Mouse (Mus musculus): Measurements from ENCODE around the gene H2-Q6. TPM values are rescaled to one million over a fixed set of nuclear protein-coding genes. Genes with fewer than 3 reads are reported as not detected.
"Not testable (repeated sequence)": the region's sequence is repeated elsewhere in the genome, so short reads cannot be mapped to it uniquely, and the experiment has no call there.

The H2-Q6 gene
- total RNA-seq (2022), result 1 to 10 TPM; 3.8 to 8.0 (median 4.4) TPM

GRCm38 (mm10) chr17:35424624-35425416 is at the start of gene H2-Q6:
TSS of gene H2-Q6 (plus strand) at chr17:35424850.
- peak; percentile 63 for DNase-seq (ENCODE audit: low spot score)

DNA sequence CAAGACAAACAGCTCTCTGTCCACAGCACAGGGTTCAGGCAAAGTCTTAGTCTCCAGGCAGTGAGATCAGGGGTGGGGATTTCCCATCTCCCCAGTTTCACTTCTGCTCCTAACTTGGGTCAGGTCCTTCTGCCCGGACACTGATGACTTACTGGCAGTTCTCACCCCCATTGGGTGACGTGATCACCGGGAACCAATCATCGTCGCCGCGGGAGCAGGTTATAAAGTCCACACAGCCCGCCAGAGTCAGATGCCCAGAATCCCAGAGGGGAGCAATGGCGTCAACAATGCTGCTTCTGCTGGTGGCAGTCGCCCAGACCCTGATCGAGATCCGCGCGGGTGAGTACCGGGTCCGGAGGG is 45.3 kb upstream of the H2-Q6 start, which contains the start of gene H2-Q4:
Gene H2-Q4 (plus strand): TSS at position 249 of the 360 bp plus-strand sequence.
- peak; percentile 97 for DNase-seq (ENCODE audit: low spot score)

DNA sequence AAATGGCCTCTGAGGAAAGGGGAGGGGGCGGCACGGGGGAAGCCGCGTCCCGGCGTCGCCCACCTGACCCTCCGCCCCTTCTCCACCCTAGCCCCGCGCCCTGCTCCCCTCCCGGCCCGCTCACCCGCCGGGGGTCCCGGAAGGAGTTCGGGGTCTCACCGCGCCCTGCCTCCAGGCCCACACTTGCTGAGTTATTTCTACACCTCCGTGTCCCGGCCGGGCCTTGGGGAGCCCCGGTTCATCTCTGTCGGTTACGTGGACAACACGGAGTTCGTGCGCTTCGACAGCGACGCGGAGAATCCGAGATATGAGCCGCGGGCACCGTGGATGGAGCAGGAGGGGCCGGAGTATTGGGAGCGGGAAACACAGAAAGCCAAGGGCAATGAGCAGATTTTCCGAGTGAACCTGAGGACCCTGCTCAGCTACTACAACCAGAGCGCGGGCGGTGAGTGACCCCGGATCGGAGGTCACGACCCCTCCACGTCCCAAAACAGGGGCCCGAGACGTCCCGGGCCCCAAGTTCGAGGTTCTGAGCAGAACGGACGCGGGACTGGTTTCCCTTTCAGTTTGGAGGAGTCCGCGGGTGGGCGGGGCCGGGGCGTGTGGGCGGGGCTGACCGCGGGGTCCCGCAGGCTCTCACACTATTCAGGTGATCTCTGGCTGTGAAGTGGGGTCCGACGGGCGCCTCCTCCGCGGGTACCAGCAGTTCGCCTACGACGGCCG is 44.8 kb upstream of the H2-Q6 start:
- peak; percentile 26 for DNase-seq (ENCODE audit: low spot score)

- DNase-seq (ENCODE audit: low spot score), result not testable (repeated sequence)
Observed at GRCm38 (mm10) chr17:35389796-35390195, 34.9 kb upstream of the H2-Q6 start.

DNA sequence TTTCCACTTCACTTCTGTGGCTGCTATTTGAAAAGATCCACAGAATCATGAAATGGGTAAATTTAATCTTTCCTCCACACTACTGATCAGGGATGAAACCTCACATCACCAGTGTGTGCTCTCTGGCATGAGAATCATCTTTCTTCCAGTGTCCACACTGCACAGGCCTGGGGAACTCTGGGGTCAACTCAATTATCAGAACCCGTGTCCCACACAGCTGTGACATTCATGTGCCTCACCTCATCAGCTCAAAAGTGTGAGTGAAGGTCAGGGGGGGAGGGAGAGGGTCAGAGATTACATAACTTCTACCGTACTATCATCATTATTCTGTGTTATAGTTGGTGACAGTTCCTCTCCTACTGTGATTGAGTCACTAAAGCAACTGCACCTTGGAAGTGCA is 32.0 kb upstream of the H2-Q6 start:
- not testable (repeated sequence) for DNase-seq (ENCODE audit: low spot score)

DNA sequence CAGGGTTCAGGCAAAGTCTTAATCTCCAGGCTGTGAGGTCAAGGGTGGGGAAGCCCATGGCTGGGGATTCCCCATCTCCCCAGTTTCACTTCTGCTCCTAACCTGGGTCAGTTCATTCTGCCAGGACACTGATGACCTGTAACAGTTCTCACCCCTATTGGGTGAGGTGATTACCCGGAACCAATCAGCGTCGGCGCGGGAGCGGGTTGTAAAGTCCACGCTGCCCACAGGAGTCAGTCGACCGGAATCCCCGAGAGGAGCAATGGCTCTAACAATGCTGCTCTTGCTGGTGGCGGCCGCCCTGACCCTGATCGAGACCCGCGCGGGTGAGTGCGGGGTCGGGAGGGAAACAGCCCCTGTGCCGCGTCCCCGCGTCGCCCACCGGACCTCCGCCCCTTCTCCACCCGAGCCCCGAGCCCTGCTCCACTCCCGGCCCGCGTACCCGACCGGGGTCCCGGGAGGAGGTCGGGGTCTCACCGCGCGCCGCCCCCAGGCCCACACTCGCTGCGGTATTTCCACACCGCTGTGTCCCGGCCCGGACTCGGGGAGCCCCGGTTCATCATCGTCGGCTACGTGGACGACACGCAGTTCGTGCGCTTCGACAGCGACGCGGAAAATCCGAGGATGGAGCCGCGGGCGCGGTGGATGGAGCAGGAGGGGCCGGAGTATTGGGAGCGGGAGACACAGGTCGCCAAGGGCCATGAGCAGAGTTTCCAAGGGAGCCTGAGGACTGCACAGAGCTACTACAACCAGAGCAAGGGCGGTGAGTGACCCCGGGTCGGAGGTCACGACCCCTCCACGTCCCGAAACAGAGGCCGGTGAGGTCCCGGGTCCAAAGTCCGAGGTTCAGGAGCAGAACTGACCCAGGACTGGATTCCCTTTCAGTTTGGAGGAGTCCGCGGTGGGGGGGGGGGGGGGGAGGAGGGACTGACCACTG is 30.5 kb upstream of the H2-Q6 start:
- DNase-seq (ENCODE audit: low spot score), result peak; percentile 21

- not testable (repeated sequence) for DNase-seq (ENCODE audit: low spot score)
Observed at GRCm38 (mm10) chr17:35396956-35397355, 27.7 kb upstream of the H2-Q6 start.

GRCm38 (mm10) chr17:35413057-35413456 is 11.6 kb upstream of the H2-Q6 start:
- DNase-seq (ENCODE audit: low spot score), result not testable (repeated sequence)

GRCm38 (mm10) chr17:35415273-35416129 is 9.1 kb upstream of the H2-Q6 start:
- not testable (repeated sequence) for DNase-seq (ENCODE audit: low spot score)

- no peak for DNase-seq (ENCODE audit: low spot score)
Observed at GRCm38 (mm10) chr17:35418772-35419171, 5.9 kb upstream of the H2-Q6 start.

DNA sequence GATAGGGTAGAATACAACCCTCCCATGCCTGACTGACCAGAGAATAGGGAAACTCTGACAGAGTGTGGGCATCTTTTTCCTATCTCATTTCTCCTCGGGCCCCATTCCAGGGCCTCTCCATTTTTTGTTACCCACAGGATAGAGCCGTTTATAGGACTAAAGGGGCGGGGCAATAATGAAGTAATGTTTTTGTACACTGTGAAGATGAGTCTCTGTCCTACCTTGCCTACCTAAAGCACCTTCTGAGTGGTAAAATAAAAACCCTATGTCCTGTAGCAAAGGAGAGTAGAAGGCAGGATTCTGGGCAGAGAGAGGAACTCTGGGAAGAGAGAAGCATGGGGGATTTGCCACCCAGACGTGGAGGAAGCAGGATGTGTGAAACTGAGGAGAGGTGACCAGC is 5.1 kb upstream of the H2-Q6 start:
- DNase-seq (ENCODE audit: low spot score), result not testable (repeated sequence)

- not testable (repeated sequence) for DNase-seq (ENCODE audit: low spot score)
Observed at GRCm38 (mm10) chr17:35420206-35420810, 4.3 kb upstream of the H2-Q6 start.

- DNase-seq (ENCODE audit: low spot score), result not testable (repeated sequence)
Observed at GRCm38 (mm10) chr17:35421331-35421730, 3.3 kb upstream of the H2-Q6 start.

DNA sequence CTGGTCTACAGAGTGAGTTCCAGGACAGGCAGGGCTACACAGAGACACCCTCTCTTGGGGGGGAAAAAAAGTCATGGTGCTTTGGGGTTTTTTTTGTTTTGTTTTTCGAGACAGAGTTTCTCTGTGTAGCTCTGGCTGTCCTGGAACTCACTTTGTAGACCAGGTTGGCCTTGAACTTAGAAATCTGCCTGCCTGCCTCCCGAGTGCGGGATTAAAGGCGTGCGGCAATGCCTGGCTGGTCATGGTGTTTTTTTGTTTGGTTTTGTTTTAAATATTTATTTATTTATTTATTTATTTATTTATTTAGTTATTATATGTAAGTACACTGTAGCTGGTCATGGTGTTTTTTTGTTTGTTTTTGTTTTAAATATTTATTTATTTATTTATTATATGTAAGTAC is 2.3 kb upstream of the H2-Q6 start:
- not testable (repeated sequence) for DNase-seq (ENCODE audit: low spot score)

GRCm38 (mm10) chr17:35423131-35423810 is 1.4 kb upstream of the H2-Q6 start:
- not testable (repeated sequence) for DNase-seq (ENCODE audit: low spot score)

GRCm38 (mm10) chr17:35424106-35424505 is 544 bp upstream of the H2-Q6 start:
- DNase-seq (ENCODE audit: low spot score), result not testable (repeated sequence)

DNA sequence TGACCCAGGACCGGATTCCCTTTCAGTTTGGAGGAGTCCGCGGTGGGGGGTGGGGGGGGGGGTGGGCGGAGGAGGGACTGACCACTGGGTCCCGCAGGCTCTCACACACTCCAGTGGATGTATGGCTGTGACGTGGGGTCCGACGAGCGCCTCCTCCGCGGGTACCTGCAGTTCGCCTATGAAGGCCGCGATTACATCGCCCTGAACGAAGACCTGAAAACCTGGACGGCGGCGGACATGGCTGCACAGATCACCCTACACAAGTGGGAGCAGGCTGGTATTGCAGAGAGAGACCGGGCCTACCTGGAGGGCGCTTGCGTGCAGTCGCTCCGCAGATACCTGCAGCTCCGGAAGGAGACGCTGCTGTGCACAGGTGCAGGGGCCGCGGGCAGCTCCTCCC is 824 bp downstream of the H2-Q6 start:
- DNase-seq (ENCODE audit: low spot score), result not testable (repeated sequence)

GRCm38 (mm10) chr17:35428883-35429282 is 4.2 kb downstream of the H2-Q6 start:
- DNase-seq (ENCODE audit: low spot score), result not testable (repeated sequence)

- not testable (repeated sequence) for DNase-seq (ENCODE audit: low spot score)
Observed at GRCm38 (mm10) chr17:35430671-35431070, 6.0 kb downstream of the H2-Q6 start.

DNA sequence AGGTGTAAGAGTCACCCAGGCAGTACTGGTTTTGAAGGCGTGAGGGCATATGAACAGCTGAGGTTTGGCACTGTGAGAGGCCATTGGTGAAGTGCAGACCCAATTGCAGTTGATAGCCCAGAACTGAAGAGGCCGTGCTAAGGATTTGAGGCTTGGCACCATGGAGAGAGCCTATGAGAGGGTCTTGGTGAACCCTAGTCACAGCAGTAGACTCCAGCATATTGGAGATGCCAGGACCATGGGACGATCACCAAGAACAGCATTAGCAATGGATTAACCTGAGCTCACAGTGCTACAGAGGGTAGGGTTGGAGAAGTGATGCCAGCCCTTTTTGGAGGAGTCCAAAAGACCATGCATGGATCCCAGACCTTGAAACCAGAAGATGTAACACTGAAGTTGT is 7.5 kb downstream of the H2-Q6 start:
- DNase-seq (ENCODE audit: low spot score), result not testable (repeated sequence)

Data from heart, adult 8-10 months (tissue).